Mouse (Mus musculus): ENCODE measurements around the gene Plcxd1.
"Not testable (repeated sequence)": the region's sequence is repeated elsewhere in the genome, so short reads cannot be mapped to it uniquely, and the experiment has no call there.

Gene Plcxd1

DNA sequence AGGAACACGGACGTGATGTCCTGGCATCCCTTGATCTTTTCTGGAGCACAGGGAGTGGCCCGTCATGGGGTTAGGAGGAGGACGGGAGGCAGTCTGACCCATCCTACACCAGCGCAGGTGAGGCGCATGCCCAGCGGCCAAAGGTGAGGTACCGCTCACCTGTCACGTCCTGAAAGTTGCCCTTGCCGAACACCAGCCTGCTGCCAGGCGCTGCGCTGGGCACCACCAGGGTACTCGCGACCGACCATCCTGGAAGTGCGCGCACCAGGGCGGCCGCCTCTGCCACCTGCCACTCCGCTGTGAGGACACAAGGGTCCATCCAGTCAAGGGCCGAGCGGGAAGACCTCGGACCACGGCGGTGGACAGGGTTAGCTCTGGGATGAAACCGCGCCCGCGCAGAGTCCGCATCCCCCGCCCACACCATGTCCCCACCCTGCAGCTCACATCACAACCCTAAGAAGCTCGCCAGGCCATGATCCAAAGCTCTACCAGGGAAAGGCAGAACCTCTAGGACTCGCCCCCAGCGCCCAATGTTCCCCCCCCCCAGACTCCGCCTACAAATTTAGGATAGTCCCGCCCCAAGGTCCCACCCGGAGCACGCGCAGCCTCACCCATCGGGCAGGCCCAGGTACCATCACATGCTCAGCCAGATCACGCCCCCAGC, 7.3 kb downstream of the Plcxd1 start:
- no peak for DNase-seq (ENCODE audit: low spot score)

DNA sequence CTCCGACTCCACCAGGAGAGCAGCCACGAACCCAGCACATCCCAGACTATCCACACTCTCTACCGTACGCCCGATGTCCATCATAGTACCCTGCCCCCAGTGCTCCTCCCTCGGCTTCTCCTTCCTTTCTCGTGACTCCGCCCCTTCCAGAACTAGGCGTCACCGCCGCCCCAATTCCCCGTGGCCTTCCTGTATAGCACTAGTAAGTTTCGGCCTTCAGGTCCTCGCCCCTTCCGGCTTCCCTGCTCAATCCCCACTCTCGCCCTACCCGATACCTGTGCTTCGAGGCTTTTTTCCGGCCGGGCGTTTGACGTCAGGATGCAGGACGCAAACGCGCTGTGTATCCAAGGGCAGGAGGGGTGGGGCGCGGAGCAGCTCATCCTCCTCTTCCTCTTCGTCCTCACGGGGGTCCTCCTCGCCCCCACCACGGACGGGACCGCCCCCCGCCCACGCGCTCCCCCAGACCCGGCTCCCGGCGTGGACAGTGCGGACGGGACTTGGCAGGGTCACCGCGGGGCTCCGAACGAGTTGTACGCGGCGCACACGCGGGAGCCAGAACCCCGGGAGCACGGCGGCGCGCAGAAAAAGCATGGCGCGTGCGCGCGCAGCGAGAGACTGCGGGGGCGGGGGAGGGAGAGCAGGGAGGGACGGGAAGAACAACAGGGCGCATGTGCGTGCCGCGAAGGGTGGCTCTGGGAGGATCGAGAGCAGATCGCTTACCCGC, 8.0 kb downstream of the Plcxd1 start, which contains the start of gene Gtpbp6:
Gene Gtpbp6, minus strand, starts transcription at position 617 of the 724 bp plus-strand sequence.
- DNase-seq (ENCODE audit: low spot score) = peak; percentile 82

- DNase-seq (ENCODE audit: low spot score) = no peak
These were observed 8.5 kb downstream of the Plcxd1 start for GRCm38 (mm10) chr5:110108305-110108628.

DNA sequence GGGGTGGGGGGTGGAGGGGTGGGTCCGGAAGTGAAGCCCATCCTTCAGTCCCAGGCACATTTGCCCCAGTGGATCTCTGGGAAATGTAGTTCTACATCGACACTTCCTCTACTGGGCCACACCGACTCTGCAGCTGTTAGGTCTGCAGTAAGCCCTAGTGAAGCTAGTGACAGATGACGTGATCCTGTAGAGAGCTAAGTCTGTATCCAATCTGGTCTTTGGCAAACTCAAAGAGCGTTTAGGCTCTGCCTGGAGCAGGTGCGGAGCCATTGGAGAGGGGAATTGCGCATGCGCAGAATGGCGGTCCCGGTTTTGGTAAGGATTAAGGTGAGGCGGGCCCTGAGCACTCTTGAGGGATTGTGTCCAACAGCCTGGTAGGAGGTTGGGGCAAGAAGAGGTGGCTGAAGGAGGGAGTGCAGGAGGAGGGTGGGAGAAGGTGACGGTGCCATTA, 10.2 kb downstream of the Plcxd1 start, which contains the start of gene Zfp605:
Gene Zfp605, plus strand, starts transcription at position 102 of the 451 bp plus-strand sequence.
- DNase-seq (ENCODE audit: low spot score) = peak; percentile 73

DNA sequence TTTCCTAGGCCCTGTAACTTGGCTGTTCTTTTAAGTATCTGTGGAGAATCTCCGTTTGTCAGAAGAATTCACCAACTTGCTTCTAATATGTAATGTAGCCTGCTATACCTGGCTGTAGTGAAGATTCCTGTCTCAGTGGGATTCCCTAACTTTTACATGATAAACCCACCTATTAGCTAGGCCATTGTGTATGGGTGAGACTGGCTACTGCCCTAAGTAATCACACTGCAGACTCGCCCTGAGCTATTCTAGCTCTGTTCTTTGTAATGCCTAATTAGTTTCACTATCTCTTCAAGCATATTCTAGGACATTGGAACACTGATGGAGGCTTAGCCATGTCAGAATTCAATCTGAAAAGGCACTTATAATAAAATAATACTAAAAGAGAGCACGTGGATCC, 22.6 kb downstream of the Plcxd1 start:
- not testable (repeated sequence) for DNase-seq (ENCODE audit: low spot score)

DNA sequence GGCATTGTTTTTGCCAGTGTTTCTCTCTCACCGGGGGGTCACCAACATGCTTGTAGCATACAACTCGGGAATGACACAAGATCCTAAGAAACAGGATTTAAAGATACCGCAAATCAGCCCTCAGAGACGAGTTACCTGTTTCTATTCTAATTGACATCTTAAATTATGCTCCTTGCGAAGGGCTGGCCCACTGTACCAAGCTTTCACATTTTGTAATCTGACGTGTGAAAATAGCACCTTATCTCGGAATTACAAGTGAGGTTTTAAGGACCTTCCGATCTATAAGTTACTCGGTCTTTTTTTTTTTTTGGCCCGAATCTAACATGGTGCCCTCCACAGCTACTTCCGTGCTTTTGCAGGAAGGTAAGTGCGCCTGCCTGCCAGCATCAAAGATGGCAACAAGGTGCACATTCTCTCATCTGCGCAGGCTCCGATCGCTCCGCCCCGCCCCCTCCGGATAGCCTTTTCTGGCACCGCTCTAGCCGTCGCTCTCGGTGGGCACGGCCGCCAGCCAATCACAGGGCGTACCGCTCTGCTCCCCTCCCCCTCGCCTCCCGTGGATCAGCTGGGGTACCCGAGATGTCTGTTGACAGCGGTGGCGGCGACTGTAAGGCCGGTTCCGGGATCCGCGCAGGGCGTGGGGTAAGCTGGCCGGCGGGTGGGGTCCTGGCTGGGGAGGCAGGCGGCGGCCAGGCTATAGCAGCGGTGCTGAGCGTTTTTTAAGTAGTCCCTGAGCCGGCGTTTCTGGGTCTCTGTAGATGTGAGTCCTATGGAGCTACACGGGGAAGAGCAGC, 35.7 kb downstream of the Plcxd1 start, which contains the start of gene Chfr:
Gene Chfr, plus strand, starts transcription at position 550 of the 794 bp plus-strand sequence.
- DNase-seq (ENCODE audit: low spot score) = peak; percentile 93

DNA sequence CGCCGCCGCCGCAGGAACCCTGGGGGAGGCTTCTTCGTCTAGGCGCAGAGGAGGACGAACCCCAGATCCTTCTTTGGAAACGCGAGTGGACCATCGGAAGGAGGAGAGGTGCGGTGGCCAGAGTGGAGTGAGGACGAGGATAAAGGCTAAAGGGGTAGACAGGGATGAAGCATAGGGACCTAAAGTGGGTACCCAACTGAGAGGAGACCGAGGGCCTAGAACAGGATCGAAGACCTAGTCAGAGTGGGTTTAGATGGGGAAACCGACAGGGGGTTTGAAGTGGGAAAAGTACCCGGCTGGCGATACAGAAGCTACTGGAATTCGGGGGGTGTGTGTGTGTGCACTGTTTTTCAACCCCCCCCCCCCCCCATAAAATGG, 36.3 kb downstream of the Plcxd1 start:
- DNase-seq (ENCODE audit: low spot score) = no peak

DNA sequence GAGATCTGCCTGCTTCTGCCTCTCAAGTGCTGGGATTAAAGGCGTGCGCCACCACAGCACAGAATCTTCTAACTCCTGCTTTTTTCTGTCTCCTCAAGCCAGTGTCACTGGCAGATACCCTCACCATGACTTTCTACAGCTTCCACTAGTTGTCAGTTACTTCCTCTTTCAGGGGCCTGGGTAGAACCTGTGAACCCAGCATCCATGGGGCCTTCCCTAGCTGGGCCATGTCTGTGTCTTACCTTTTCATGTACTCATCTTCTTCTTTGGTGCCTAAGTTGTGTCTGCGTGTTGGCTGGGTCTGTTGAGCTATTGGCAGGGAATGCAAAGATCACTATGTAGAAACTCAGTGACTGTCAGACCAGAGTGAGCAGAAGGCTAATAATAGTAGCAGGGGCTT, 38.0 kb downstream of the Plcxd1 start:
- no peak for DNase-seq (ENCODE audit: low spot score)

DNA sequence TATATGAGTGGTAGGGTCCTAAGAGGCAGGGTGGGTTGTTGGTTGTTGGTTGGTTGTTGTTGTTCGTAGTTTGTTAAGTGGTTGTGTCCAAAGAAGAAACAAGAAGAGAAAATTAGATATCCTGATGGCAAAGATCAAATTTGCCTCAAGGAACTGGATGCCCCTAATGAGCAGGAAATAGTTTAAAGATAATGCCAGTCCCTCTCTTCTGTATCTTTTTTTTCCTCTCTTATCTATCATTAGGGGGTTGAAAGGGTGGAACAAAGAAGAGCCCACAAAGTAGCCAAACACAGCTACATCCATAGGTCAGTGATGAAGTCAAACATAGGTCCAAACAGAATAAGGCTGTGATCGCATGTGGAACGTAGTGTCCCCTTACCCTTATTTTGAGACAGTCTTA, 39.6 kb downstream of the Plcxd1 start:
- no peak for DNase-seq (ENCODE audit: low spot score)

DNA sequence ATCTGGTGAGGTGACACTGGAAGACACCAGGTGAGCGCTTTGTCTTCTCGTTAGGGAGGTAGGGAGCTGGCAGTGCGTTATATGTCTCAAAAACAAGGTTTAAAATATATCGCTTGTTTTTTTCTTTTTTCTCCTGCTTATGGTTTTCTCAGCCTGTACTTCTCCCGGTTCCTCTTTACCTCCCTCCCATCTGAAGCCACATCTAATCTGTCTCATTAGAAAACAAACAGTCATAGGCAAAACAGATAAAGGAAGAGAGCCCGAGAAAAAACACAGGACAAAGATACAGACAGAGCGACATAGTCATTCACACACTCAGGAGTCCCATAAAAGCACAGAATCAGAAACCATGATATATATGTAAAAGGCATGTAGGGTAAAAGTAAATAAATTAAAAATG, 40.7 kb downstream of the Plcxd1 start:
- no peak for DNase-seq (ENCODE audit: low spot score)

DNA sequence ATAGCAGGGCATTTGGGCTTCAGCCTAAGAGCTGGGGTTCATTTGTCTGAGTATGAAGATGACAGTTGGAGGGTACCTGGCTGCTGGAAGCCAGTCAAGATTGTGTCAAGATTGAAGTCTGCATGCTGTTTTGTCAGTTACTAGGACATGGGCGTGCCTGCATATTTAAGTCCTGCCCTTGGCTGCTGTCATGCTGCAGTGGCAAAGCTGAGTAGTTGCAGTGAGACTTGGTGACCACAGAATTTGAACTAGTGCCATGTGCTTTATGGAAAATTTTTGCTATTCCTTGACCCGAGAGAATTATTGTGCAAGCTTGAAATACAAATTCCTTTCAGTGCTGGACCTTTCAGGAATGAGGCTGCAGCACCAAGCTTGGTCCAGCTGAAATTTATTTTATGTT, 42.5 kb downstream of the Plcxd1 start:
- no peak for DNase-seq (ENCODE audit: low spot score)

GRCm38 (mm10) chr5:110143007-110143406, 43.2 kb downstream of the Plcxd1 start:
- DNase-seq (ENCODE audit: low spot score) = no peak

Data from urinary bladder, postnatal 10 days (tissue).